Mouse (Mus musculus) monocyte, adult 59 days (primary cell): ENCODE measurements around the gene Plek. TPM values are rescaled to one million over a fixed set of nuclear protein-coding genes. Genes with fewer than 3 reads are reported as not detected.

Source experiments
- total RNA-seq, 2 experiments: library from RNA; stranded (reverse); gene quantifications; one replicate each; pipeline ENCODE4 v1.2.4; 2023

The Plek gene
- total RNA-seq, result 100 to 1,000 TPM; 385 to 484 TPM

DNA sequence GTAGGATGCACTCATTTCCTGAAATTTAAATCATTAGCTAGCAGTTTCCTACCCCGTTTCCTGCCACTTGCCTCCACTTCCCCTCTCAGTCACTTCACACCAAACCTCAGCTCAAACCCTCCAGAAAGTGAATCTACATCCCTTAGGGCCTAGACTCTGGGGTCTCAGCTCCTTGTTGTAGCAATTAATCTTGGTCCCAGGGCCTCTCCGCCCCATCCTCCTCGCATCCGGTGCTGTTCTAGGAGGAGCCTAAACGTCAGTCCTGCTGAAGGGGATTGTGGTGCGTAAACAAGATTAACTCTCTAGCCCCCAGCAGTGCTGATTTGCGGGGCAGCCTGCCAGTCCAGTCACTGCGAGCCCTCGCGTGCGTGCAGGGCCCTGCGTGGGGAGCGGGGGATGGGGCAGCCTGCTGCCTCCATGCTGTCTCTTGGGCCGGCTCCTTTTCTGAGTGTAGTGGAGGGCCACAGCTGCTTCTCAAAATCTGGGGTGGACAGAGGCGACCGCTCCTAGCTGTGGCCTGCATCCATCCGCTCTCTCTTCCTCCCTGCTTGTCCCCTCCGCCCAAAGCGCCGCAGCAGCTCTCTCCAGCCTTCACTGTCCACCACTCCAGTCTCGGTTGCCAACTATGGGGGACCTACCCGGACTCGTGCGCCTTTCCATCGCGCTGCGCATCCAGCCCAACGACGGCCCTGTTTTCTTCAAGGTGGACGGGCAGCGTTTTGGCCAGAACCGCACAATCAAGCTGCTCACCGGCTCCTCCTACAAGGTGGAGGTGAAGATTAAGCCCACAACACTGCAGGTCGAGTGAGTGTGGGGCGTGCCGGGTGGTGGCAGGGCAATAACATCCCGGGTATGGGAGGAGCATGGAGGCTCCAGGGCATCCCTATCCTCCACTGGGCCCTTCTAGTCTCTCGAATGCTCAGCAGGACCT lies at the start of gene Plek, which contains the start of gene Cnrip1:
TSS of gene Plek (minus strand) at position 837 of the 931 bp plus-strand sequence.
TSS of gene Cnrip1 (plus strand) at position 42 of the 931 bp plus-strand sequence.

DNA sequence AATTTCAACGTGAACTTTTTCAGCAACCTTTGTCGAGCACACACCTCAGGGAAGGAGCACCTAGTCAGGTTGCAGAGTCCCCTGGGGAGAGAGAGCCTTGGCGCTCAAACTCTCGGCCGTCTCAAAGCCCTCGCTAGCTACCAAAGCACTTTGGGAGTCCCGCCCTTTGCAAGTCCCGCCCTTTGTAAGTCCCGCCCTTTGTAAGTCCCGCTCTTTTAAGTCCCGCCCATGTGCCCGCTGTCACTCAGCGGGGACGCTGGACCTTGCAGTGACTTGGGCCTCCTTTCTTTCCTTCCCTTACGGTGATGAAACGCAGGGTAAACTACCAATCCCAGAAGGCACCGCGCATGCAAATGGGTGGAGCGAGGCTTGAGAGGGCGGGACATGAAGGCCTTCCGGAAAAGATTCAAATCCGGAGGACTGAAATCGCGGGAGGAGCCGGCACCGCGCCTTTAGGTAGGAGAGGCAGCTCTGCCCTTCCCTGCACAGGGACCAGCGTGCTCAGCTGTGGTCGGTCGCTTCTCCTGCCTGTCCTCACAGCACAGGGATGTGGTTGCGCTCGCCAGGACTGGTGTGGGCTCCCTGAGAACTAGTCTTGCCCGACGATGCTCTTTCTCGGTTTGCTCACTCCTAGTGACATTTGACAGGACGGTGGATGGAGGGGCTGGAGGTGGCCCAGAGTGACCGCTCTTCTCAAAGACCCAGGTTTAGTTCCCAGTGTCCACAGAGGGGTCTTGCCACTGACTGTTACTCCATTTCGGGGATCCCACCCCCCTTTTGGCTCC lies 101.0 kb downstream of the Plek start, which contains the start of gene Fbxo48:
TSS of gene Fbxo48 (plus strand) at position 400 of the 785 bp plus-strand sequence.

Other genes with a start within 250 kb of the Plek start
- gene Fbxo48, start 101.0 kb downstream of the Plek start, total RNA-seq, result 1 to 10 TPM; 1.3 to 1.5 TPM
- gene Cnrip1, start 795 bp downstream of the Plek start, total RNA-seq, result 1 to 10 TPM; 3.1 to 4.3 TPM
- gene Ppp3r1, start 106.9 kb upstream of the Plek start, total RNA-seq, result 10 to 100 TPM; 87.0 to 91.6 TPM
- 1 to 10 TPM; 4.8 to 7.0 TPM for gene Wdr92, start 129.7 kb upstream of the Plek start, total RNA-seq
- 10 to 100 TPM; 19.6 to 23.2 TPM for gene Pno1, start 159.2 kb upstream of the Plek start, total RNA-seq
- 10 to 100 TPM; 42.0 to 42.4 TPM for gene C1d, start 205.2 kb upstream of the Plek start, total RNA-seq